Mouse (Mus musculus) spleen, postnatal 14 days (tissue): ENCODE results near the gene Mgea5.
"Not testable (repeated sequence)": the region's sequence is repeated elsewhere in the genome, so short reads cannot be mapped to it uniquely, and the experiment has no call there.

Experiments used
- DNase-seq, 2 experiments: peaks; one replicate each; pipeline ENCODE4 v3.0.0; 2021 to 2022; ENCODE audit warnings: low spot score in 2 of 2

The Mgea5 gene

GRCm38 (mm10) chr19:45783181-45783932 lies at the start of gene Mgea5:
Mgea5 (minus strand) TSS chr19:45783837.
- DNase-seq: peak; percentile 94 to 96

GRCm38 (mm10) chr19:45830679-45831078 lies 47.0 kb upstream of the Mgea5 start:
- no peak for DNase-seq

- DNase-seq: no peak
These were observed 44.1 kb upstream of the Mgea5 start for GRCm38 (mm10) chr19:45827736-45828135.

- no peak for DNase-seq
These were observed 43.5 kb upstream of the Mgea5 start for GRCm38 (mm10) chr19:45827125-45827524.

GRCm38 (mm10) chr19:45826146-45826545 lies 42.5 kb upstream of the Mgea5 start:
- no peak for DNase-seq

- DNase-seq: no peak
These were observed 38.2 kb upstream of the Mgea5 start for GRCm38 (mm10) chr19:45821832-45822231.

GRCm38 (mm10) chr19:45817816-45818490 lies 34.3 kb upstream of the Mgea5 start:
- DNase-seq: no peak

- DNase-seq: no peak
These were observed 33.1 kb upstream of the Mgea5 start for GRCm38 (mm10) chr19:45816727-45817126.

GRCm38 (mm10) chr19:45815831-45816405 lies 32.3 kb upstream of the Mgea5 start, which contains the start of gene Kcnip2:
Kcnip2 (minus strand) TSS chr19:45816061.
- DNase-seq: no peak

GRCm38 (mm10) chr19:45815170-45815569 lies 31.5 kb upstream of the Mgea5 start:
- DNase-seq: no peak

- no peak for DNase-seq
These were observed 30.2 kb upstream of the Mgea5 start for GRCm38 (mm10) chr19:45813801-45814200.

GRCm38 (mm10) chr19:45813263-45813662 lies 29.6 kb upstream of the Mgea5 start:
- peak; percentile 62 to 81 for DNase-seq

- no peak for DNase-seq
These were observed 29.1 kb upstream of the Mgea5 start for GRCm38 (mm10) chr19:45812673-45813252.

- DNase-seq: peak; percentile 45 to 53
These were observed 28.5 kb upstream of the Mgea5 start for GRCm38 (mm10) chr19:45812115-45812514.

GRCm38 (mm10) chr19:45811028-45811674 lies 27.5 kb upstream of the Mgea5 start:
- no peak for DNase-seq

GRCm38 (mm10) chr19:45807732-45808131 lies 24.1 kb upstream of the Mgea5 start:
- DNase-seq: no peak

- DNase-seq: not testable (repeated sequence)
These were observed 22.2 kb upstream of the Mgea5 start for GRCm38 (mm10) chr19:45805817-45806216.

GRCm38 (mm10) chr19:45804593-45805368 lies 21.1 kb upstream of the Mgea5 start:
- DNase-seq: peak in 1 of 2 experiments; percentile 30

GRCm38 (mm10) chr19:45803408-45803807 lies 19.8 kb upstream of the Mgea5 start:
- no peak for DNase-seq

GRCm38 (mm10) chr19:45802702-45803101 lies 19.1 kb upstream of the Mgea5 start:
- no peak for DNase-seq

- DNase-seq: no peak
These were observed 13.2 kb upstream of the Mgea5 start for GRCm38 (mm10) chr19:45796879-45797278.
